Mouse (Mus musculus): ENCODE measurements around the gene Timp3.

DNA sequence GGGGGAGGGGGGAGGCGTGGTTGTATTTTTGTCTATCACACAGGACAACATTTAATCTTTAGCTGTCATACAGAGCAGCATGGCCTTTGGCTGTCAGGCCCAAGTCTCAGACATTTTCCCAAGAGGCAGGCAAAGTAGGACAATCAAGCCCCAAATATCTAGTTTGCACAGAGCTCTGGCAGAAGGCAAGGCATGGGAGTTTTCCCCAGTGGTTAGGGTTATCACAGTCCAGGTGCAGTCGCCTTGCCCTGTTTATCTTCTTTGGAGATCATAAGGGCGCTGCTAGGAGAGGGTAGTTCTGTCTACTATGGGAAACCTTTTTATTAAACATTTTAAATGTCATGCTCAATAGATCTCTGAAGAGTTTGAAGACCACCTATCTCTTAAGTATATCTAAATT, 92.2 kb downstream of the Timp3 start:
- no peak for TF ChIP-seq POLR2A (IDR thresholded peaks at IDR 0.05; ENCODE audit: control insufficient read depth in 1 of 2, insufficient read depth in 1 of 2, low read depth in 1 of 2, low read length in 2 of 2, poor library complexity in 1 of 2)
- TF ChIP-seq TBP (IDR thresholded peaks at IDR 0.05; ENCODE audit: low read depth, low read length): no peak

All from MEL (cell line).